Mouse (Mus musculus) thymus, adult 2 months (tissue): ENCODE data around the gene Ndufaf2.

Experiments used
- CTCF ChIP-seq: fragments of 200-500 bp; IDR thresholded peaks from 2 replicates; pipeline ENCODE4 v1.5.1; 2012; ENCODE audit warnings: mild to moderate bottlenecking, control low read depth, low read length, moderate library complexity, borderline replicate concordance; ENCODE audit not compliant: control insufficient read depth, poor library complexity, insufficient read depth; ENCODE audit errors: extremely low read depth
- POLR2A ChIP-seq: fragments of 200-500 bp; IDR thresholded peaks from 2 replicates; pipeline ENCODE4 v1.6.1; 2012; ENCODE audit warnings: mild to moderate bottlenecking, low read length, control low read depth, moderate library complexity; ENCODE audit not compliant: control insufficient read depth, poor library complexity, insufficient read depth; ENCODE audit errors: extremely low read depth

DNA sequence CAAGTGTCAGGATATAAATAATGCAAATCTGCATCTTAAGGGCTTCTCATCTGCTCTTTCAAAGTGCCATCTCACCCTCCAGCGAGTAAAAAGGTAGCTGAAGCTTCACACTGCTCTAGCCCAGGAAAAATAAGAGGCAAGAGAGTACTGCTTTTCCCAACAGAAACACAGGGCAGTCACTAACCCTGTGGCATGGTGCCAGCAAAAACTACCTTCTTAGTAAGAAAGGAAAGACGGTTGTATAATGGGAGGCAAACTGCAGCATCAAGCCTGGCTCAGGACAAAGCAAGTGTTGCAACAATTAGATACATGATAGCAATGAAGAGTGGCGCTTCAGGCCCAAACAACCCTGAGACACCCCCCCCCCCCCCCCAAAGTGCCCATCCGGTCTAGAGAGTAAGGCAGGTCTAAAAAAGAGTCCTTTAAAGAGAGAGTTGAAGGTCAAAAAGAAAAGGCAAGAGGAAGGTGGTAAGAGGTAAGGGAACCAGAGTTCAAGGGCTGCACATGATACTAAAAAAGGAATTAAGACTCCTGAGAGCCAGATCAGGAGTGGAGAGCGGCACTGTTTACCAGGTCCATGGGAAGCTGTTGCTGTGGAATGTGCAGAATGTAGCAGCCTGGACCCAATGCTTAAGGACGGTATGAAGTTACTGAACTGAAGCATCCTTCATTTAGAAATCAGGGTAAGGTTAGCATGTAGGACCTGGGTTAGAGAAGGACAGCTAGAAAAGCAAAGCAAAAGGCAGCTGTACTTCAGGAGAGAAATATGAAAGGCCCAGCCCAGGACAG is 26.2 kb downstream of the Ndufaf2 start:
- TF ChIP-seq POLR2A, result no peak
- no peak for TF ChIP-seq CTCF
